Mouse (Mus musculus) C2C12 (cell line): ENCODE measurements around the gene Hexim2. TPM values are rescaled to one million over a fixed set of nuclear protein-coding genes. Genes with fewer than 3 reads are reported as not detected.

Experiments used
- H3K27me3 ChIP-seq: one replicate; pipeline ENCODE4 v1.6.1; 2011; ENCODE audit not compliant: control insufficient read depth, insufficient read depth, insufficient read length
- H3K36me3 ChIP-seq: one replicate; pipeline ENCODE4 v1.6.1; 2011; ENCODE audit not compliant: control insufficient read depth, insufficient read depth
- H3K4me3 ChIP-seq: one replicate; pipeline ENCODE4 v1.5.1; 2011; ENCODE audit warnings: mild to moderate bottlenecking, control low read depth; ENCODE audit not compliant: poor library complexity, insufficient read depth, severe bottlenecking
- H3K79me2 ChIP-seq: one replicate; pipeline ENCODE4 v1.6.1; 2011; ENCODE audit not compliant: control insufficient read depth, insufficient read depth
- H3K79me3 ChIP-seq: one replicate; pipeline ENCODE4 v1.6.1; 2011; ENCODE audit warnings: low read depth, control low read depth
- H3ac ChIP-seq: one replicate; pipeline ENCODE3; 2011; ENCODE audit warnings: low read depth; ENCODE audit not compliant: control insufficient read depth, insufficient read length
- CEBPB ChIP-seq: IDR thresholded peaks from one replicate; pipeline ENCODE4 v1.6.1; 2011; ENCODE audit warnings: low read depth, mild to moderate bottlenecking, control low read depth, moderate library complexity
- CTCF ChIP-seq: IDR thresholded peaks from one replicate; pipeline ENCODE4 v1.5.1; 2011; ENCODE audit not compliant: control insufficient read depth, insufficient read depth, insufficient read length
- FOSL1 ChIP-seq: IDR thresholded peaks from one replicate; pipeline ENCODE4 v1.8.0; 2011; ENCODE audit warnings: mild to moderate bottlenecking, low read length; ENCODE audit not compliant: poor library complexity, insufficient read depth, severe bottlenecking
- MAX ChIP-seq: IDR thresholded peaks from one replicate; pipeline ENCODE4 v1.6.1; 2011; ENCODE audit warnings: mild to moderate bottlenecking, control low read depth
- MYOD1 ChIP-seq: IDR thresholded peaks from one replicate; pipeline ENCODE4 v1.6.1; 2011; ENCODE audit warnings: low read depth; ENCODE audit not compliant: control insufficient read depth, insufficient read length
- MYOG ChIP-seq: IDR thresholded peaks from one replicate; pipeline ENCODE4 v1.6.1; 2011; ENCODE audit not compliant: control insufficient read depth, insufficient read length; ENCODE audit errors: extremely low read depth
- USF1 ChIP-seq: IDR thresholded peaks from one replicate; pipeline ENCODE4 v1.6.1; 2011; ENCODE audit warnings: low read depth, mild to moderate bottlenecking, control low read depth, moderate library complexity
- polyA plus RNA-seq: library from polyadenylated mRNA; unstranded; fragments of >200 nt; fragmentation: generic; extraction: Trizol; gene quantifications from one replicate; pipeline ENCODE4 v1.2.1, GENCODE M21; 2012; ENCODE audit warnings: missing spikeins

Hexim2 gene
- polyA plus RNA-seq, 1 experiment, result 3.4 TPM

- Histone ChIP-seq H3K79me2 (peaks cover 24% of the 10 kb centered on the region), H3K4me3 (no peak overlapping the region), H3K36me3 (peaks cover 1% of the 10 kb centered on the region), H3K27me3 (no peaks in the 10 kb centered on the region), H3K79me3 (peaks cover 12% of the 10 kb centered on the region), H3ac (no peak overlapping the region)
- TF ChIP-seq FOSL1 (no peak), MAX (no peak), CEBPB (no peak), CTCF (no peak), USF1 (no peak), MYOG (no peak), MYOD1 (no peak)
Measured at GRCm38 (mm10) chr11:103105180-103105725, 27.0 kb upstream of the Hexim2 start.

GRCm38 (mm10) chr11:103105810-103106209, 26.4 kb upstream of the Hexim2 start:
- Histone ChIP-seq H3K36me3 (no peaks in the 10 kb centered on the region), H3K79me3 (peaks cover 6% of the 10 kb centered on the region), H3K4me3 (no peak overlapping the region), H3ac (no peak overlapping the region), H3K79me2 (peaks cover 19% of the 10 kb centered on the region), H3K27me3 (no peaks in the 10 kb centered on the region)
- TF ChIP-seq MAX (no peak), MYOD1 (no peak), MYOG (no peak), CEBPB (no peak), USF1 (no peak), FOSL1 (no peak), CTCF (no peak)

- H3K36me3 ChIP-seq, result no peaks in the 10 kb centered on the region
- peaks cover 13% of the 10 kb centered on the region for H3K79me2 ChIP-seq
- no peak for TF ChIP-seq MAX
- no peak for TF ChIP-seq MYOD1
- TF ChIP-seq USF1, result no peak
- no peak for TF ChIP-seq MYOG
- TF ChIP-seq CTCF, result no peak
- no peak for TF ChIP-seq CEBPB
- TF ChIP-seq FOSL1, result no peak
- no peak overlapping the region for H3ac ChIP-seq
- peaks cover under 1% of the 10 kb centered on the region for H3K79me3 ChIP-seq
- no peaks in the 10 kb centered on the region for H3K27me3 ChIP-seq
- H3K4me3 ChIP-seq, result no peak overlapping the region
Measured at GRCm38 (mm10) chr11:103106386-103106785, 25.8 kb upstream of the Hexim2 start.

GRCm38 (mm10) chr11:103111301-103111700, 20.9 kb upstream of the Hexim2 start:
- Histone ChIP-seq H3K4me3 (no peak overlapping the region), H3K36me3 (peaks cover 8% of the 10 kb centered on the region), H3K79me3 (no peaks in the 10 kb centered on the region)

GRCm38 (mm10) chr11:103111881-103112551, 20.2 kb upstream of the Hexim2 start:
- Histone ChIP-seq H3K79me2 (peaks cover 20% of the 10 kb centered on the region), H3K36me3 (peaks cover 8% of the 10 kb centered on the region), H3K79me3 (peaks cover 6% of the 10 kb centered on the region), H3K27me3 (no peaks in the 10 kb centered on the region), H3ac (no peak overlapping the region), H3K4me3 (no peak overlapping the region)
- TF ChIP-seq MYOD1, result no peak
- TF ChIP-seq USF1, result no peak
- TF ChIP-seq MYOG, result no peak
- no peak for TF ChIP-seq CTCF
- TF ChIP-seq CEBPB, result no peak
- TF ChIP-seq FOSL1, result no peak
- no peak for TF ChIP-seq MAX

More at GRCm38 (mm10) chr11:103111301-103111700, 20.9 kb upstream of the Hexim2 start:
- TF ChIP-seq USF1 (no peak), CTCF (no peak), MYOD1 (no peak), MYOG (no peak), FOSL1 (no peak), CEBPB (no peak), MAX (no peak)
- Histone ChIP-seq H3K27me3 (no peaks in the 10 kb centered on the region), H3K79me2 (peaks cover 13% of the 10 kb centered on the region), H3ac (no peak overlapping the region)
